Mouse (Mus musculus): ENCODE measurements at regions not wholly inside any gene's neighbourhood (a gene's known extent, or its start where the extent isn't known, plus 50 kb on each side); places are given as distances from the start of the nearest gene placed in this dataset.

- no peak for TF ChIP-seq CTCF (IDR thresholded peaks at IDR 0.05; ENCODE audit: extremely low read depth, insufficient read length, insufficient replicate concordance, low read depth, low read length)
- TF ChIP-seq POLR2A (IDR thresholded peaks at IDR 0.05; ENCODE audit: low read depth, low read length): no peak
Measured at GRCm38 (mm10) chr3:128380579-128380978, 484.5 kb upstream of the Fam241a start.

All from small intestine, adult 2 months (tissue).